Mouse (Mus musculus): ENCODE results near the gene Cd93. TPM values are rescaled to one million over a fixed set of nuclear protein-coding genes. Genes with fewer than 3 reads are reported as not detected.

Gene Cd93
- polyA plus RNA-seq, 1 experiment from 2014 or later, result 10.3 TPM

- no peak overlapping the region for H3K9ac ChIP-seq
- WGBS, result 58% methylated on average over 3 of the region's 3 CpGs
Observed at GRCm38 (mm10) chr2:148436285-148436684, 7.1 kb downstream of the Cd93 start.

DNA sequence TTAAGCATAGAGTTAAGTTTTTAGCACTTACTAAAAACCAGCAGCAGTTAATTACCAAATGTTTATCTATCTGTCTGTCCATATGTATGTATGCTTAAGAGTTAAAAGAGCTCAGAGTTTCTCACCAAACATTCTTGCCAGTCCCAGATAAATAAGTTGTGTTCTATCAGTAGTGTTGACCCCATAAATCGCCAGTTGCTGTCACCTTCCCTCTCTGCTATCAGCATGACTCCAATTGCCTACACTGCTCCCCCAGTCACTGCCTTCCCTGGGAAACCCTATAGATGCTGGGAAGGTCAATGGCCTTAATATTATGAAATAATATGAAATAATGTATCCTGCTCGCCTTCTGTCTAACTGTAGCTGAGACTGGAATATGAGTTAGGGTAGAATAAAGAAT, 11.0 kb downstream of the Cd93 start:
- H3K27ac ChIP-seq, result no peak overlapping the region
- 43% methylated on average over 2 of the region's 2 CpGs for WGBS
- no peak overlapping the region for H3K9ac ChIP-seq
- H3K4me1 ChIP-seq (replicated peaks), result no peaks in the 10 kb centered on the region
- H3K36me3 ChIP-seq, result no peaks in the 10 kb centered on the region
- H3K4me3 ChIP-seq (replicated peaks), result no peak overlapping the region
- H3K27me3 ChIP-seq (replicated peaks), result no peaks in the 10 kb centered on the region
- no peak for ATAC-seq
- H3K9me3 ChIP-seq, result no peaks in the 10 kb centered on the region
- H3K4me2 ChIP-seq (replicated peaks), result no peak overlapping the region

More at GRCm38 (mm10) chr2:148436285-148436684, 7.1 kb downstream of the Cd93 start:
- no peak for ATAC-seq
- H3K4me2 ChIP-seq (replicated peaks), result no peak overlapping the region
- H3K4me3 ChIP-seq (replicated peaks), result no peak overlapping the region
- H3K9me3 ChIP-seq, result no peaks in the 10 kb centered on the region
- no peaks in the 10 kb centered on the region for H3K27me3 ChIP-seq (replicated peaks)
- H3K4me1 ChIP-seq (replicated peaks), result no peaks in the 10 kb centered on the region
- no peaks in the 10 kb centered on the region for H3K36me3 ChIP-seq
- H3K27ac ChIP-seq, result no peak overlapping the region

- Histone ChIP-seq H3K27ac (no peak overlapping the region), H3K4me1 (replicated peaks) (no peaks in the 10 kb centered on the region), H3K36me3 (no peaks in the 10 kb centered on the region), H3K4me2 (replicated peaks) (no peak overlapping the region), H3K9ac (no peak overlapping the region), H3K4me3 (replicated peaks) (no peak overlapping the region), H3K27me3 (replicated peaks) (no peaks in the 10 kb centered on the region), H3K9me3 (no peaks in the 10 kb centered on the region)
- WGBS, result 54% methylated on average over 4 of the region's 4 CpGs
- ATAC-seq, result no peak
Observed at GRCm38 (mm10) chr2:148430941-148431340, 12.4 kb downstream of the Cd93 start.

DNA sequence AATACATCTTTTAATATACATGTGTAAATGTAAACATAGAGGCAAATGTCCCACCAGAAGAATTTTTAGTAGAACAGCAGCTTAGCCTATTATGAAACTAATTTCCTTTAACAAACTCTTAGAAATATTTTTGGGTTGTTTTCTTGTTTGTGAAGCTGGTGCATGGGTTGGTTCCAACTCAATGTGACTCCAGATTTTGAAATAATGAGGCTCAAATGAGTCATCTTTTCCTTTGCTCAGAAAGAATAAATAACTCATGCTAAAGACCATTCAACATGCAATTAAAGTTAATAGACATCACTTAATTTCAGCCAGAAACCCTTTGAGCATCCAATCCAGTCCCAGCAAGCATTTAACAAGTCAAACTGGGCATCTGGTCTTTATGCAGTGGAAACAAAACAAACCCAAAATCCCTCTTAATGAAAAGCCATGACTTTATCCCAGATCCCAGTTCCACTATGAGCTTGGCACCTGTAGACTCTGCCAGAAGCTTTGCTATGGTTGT, 14.3 kb downstream of the Cd93 start:
- H3K9ac ChIP-seq, result no peak overlapping the region
- no peaks in the 10 kb centered on the region for H3K27me3 ChIP-seq (replicated peaks)
- H3K9me3 ChIP-seq, result no peaks in the 10 kb centered on the region
- H3K4me3 ChIP-seq (replicated peaks), result no peak overlapping the region
- no peak for ATAC-seq
- H3K27ac ChIP-seq, result no peak overlapping the region
- H3K36me3 ChIP-seq, result no peaks in the 10 kb centered on the region
- H3K4me1 ChIP-seq (replicated peaks), result no peaks in the 10 kb centered on the region
- no peak overlapping the region for H3K4me2 ChIP-seq (replicated peaks)

- 75% methylated on average over 3 of the region's 3 CpGs for WGBS
- H3K27ac ChIP-seq, result no peak overlapping the region
- no peak overlapping the region for H3K4me3 ChIP-seq (replicated peaks)
- H3K9ac ChIP-seq, result no peak overlapping the region
- no peaks in the 10 kb centered on the region for H3K4me1 ChIP-seq (replicated peaks)
- H3K9me3 ChIP-seq, result no peaks in the 10 kb centered on the region
- H3K36me3 ChIP-seq, result no peaks in the 10 kb centered on the region
- no peak overlapping the region for H3K4me2 ChIP-seq (replicated peaks)
- H3K27me3 ChIP-seq (replicated peaks), result no peaks in the 10 kb centered on the region
- no peak for ATAC-seq
Observed at GRCm38 (mm10) chr2:148428523-148428922, 14.8 kb downstream of the Cd93 start.

DNA sequence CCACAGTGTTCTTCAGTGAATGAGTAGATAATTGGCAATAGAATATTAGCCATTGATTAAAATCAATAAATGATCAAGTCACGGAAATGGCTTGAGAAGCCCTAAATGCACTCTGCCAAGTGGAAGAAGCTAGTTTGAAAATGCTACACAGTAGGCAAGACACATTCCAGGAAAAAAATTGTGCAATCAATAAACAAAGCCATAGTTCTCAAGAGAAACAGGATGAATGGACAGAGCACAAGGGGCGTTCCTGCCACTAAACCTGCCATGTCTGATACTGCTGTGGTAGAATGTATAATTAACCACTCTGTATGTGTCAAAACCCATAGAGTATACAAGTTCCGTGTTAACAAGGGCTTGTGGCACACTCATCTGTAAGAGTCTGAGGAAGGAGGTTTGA, 15.8 kb downstream of the Cd93 start:
- Histone ChIP-seq H3K4me1 (replicated peaks) (no peaks in the 10 kb centered on the region), H3K4me2 (replicated peaks) (no peak overlapping the region), H3K27me3 (replicated peaks) (no peaks in the 10 kb centered on the region), H3K36me3 (no peaks in the 10 kb centered on the region), H3K27ac (no peak overlapping the region), H3K4me3 (replicated peaks) (no peak overlapping the region), H3K9ac (no peak overlapping the region), H3K9me3 (no peaks in the 10 kb centered on the region)
- no peak for ATAC-seq
- WGBS, result 72% methylated on average over 3 of the region's 3 CpGs

DNA sequence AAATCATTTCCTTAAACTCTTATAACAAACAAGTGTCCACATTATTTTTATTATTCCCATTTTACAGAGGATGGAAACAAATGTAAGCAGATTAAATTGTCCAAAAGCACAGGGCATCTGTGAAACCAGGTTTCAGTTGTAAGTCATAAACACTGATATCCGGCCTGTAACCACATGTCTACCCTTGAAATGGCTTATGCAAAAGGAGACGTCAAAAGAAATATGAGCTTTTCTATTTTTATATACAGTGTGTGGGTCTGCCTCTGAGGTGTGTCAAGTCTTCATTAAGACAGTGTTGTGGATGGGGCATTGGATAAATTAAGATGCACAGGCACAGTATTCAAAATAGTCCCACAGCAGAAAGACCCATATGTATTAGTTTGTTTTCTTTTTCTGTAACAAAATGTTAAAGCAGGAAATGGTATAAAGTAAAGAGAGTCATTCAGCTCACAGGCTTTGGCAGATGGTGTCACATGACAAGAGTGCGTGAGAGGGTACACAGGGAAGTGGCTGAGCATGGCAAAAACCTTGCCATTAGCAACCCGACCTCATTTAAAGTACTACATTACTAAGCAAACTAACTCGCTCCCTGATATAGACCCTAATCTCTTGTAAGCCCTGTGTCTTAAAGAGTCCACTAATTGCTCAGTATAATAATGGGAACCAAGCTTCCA, 17.5 kb downstream of the Cd93 start:
- WGBS, result 71% methylated on average over 5 of the region's 5 CpGs
- no peak overlapping the region for H3K27ac ChIP-seq
- ATAC-seq, result no peak
- no peak overlapping the region for H3K4me3 ChIP-seq (replicated peaks)
- H3K4me2 ChIP-seq (replicated peaks), result no peak overlapping the region
- no peaks in the 10 kb centered on the region for H3K9me3 ChIP-seq
- no peaks in the 10 kb centered on the region for H3K27me3 ChIP-seq (replicated peaks)
- no peak overlapping the region for H3K9ac ChIP-seq
- H3K36me3 ChIP-seq, result no peaks in the 10 kb centered on the region
- no peaks in the 10 kb centered on the region for H3K4me1 ChIP-seq (replicated peaks)

- H3K27me3 ChIP-seq (replicated peaks), result no peaks in the 10 kb centered on the region
- WGBS, result 53% methylated on average over 1 of the region's 1 CpGs
Observed at GRCm38 (mm10) chr2:148421706-148422105, 21.7 kb downstream of the Cd93 start.

GRCm38 (mm10) chr2:148421112-148421511, 22.3 kb downstream of the Cd93 start:
- Histone ChIP-seq H3K4me1 (replicated peaks) (no peaks in the 10 kb centered on the region), H3K4me2 (replicated peaks) (no peak overlapping the region), H3K36me3 (no peaks in the 10 kb centered on the region), H3K27me3 (replicated peaks) (no peaks in the 10 kb centered on the region), H3K9ac (no peak overlapping the region), H3K27ac (no peak overlapping the region), H3K9me3 (no peaks in the 10 kb centered on the region), H3K4me3 (replicated peaks) (no peak overlapping the region)
- no peak for ATAC-seq
- 38% methylated on average over 1 of the region's 1 CpGs for WGBS

More at GRCm38 (mm10) chr2:148421706-148422105, 21.7 kb downstream of the Cd93 start:
- Histone ChIP-seq H3K4me2 (replicated peaks) (no peak overlapping the region), H3K9me3 (no peaks in the 10 kb centered on the region), H3K27ac (no peak overlapping the region), H3K4me1 (replicated peaks) (no peaks in the 10 kb centered on the region), H3K4me3 (replicated peaks) (no peak overlapping the region), H3K36me3 (no peaks in the 10 kb centered on the region), H3K9ac (no peak overlapping the region)
- peak; percentile 78 for ATAC-seq

DNA sequence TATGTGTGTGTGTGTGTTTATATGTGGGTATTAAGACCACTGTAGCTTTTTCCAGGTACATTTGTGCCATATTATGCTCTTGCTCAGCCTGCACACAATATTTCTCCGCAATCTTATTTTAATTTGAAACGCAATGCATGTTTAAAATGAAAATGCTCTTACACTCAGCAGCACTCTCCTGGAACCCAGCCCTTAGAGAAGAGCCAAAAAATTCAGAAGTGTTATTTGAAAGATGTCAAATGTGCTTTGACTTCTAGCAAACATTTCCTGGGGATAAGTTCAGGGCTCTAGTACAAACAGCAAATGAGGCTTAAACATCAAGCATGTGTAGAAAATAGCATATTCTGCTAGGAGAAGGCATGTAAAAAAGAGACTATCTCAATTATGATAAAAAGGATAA, 23.6 kb downstream of the Cd93 start:
- no peak overlapping the region for H3K27ac ChIP-seq
- H3K4me2 ChIP-seq (replicated peaks), result no peak overlapping the region
- no peaks in the 10 kb centered on the region for H3K36me3 ChIP-seq
- no peak overlapping the region for H3K4me3 ChIP-seq (replicated peaks)
- no peaks in the 10 kb centered on the region for H3K4me1 ChIP-seq (replicated peaks)
- no peaks in the 10 kb centered on the region for H3K27me3 ChIP-seq (replicated peaks)
- H3K9ac ChIP-seq, result no peak overlapping the region
- H3K9me3 ChIP-seq, result no peaks in the 10 kb centered on the region
- ATAC-seq, result no peak
- 62% methylated on average over 2 of the region's 2 CpGs for WGBS

DNA sequence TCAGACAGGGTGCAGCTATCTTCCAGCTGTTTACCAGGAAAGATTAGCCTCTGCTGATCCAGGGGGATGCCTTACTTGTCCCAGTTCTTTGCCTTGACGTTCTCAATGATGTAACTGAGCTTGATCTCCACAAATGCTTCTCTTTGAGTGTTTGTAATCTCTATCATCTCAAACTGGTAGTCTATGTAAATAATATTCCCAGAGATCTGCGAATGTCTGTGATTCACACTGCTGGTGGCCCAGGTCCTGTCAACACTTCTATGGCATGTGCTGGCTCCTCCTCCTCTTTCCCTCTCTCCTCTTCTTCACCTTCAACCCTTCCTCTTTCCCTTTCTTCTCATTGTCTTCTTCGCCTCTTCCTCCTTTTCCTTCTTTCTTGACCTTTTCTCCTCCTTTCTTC, 24.2 kb downstream of the Cd93 start:
- Histone ChIP-seq H3K9ac (no peak overlapping the region), H3K27ac (no peak overlapping the region), H3K4me1 (replicated peaks) (no peaks in the 10 kb centered on the region), H3K36me3 (no peaks in the 10 kb centered on the region), H3K9me3 (no peaks in the 10 kb centered on the region), H3K27me3 (replicated peaks) (no peaks in the 10 kb centered on the region), H3K4me3 (replicated peaks) (no peak overlapping the region), H3K4me2 (replicated peaks) (no peak overlapping the region)
- ATAC-seq, result no peak
- WGBS, result 61% methylated on average over 3 of the region's 3 CpGs

GRCm38 (mm10) chr2:148409821-148410220, 33.5 kb downstream of the Cd93 start:
- H3K27ac ChIP-seq, result no peak overlapping the region
- no peak for ATAC-seq
- no peaks in the 10 kb centered on the region for H3K9me3 ChIP-seq
- no peak overlapping the region for H3K4me2 ChIP-seq (replicated peaks)
- H3K9ac ChIP-seq, result no peak overlapping the region
- 0 out of 2 replicates have a peak, but pooled peaks cover 13% of the 10 kb centered on the region for H3K4me1 ChIP-seq (replicated peaks)
- peaks cover 14% of the 10 kb centered on the region for H3K27me3 ChIP-seq (replicated peaks)
- 83% methylated on average over 1 of the region's 1 CpGs for WGBS
- H3K4me3 ChIP-seq (replicated peaks), result no peak overlapping the region
- no peaks in the 10 kb centered on the region for H3K36me3 ChIP-seq

GRCm38 (mm10) chr2:148409141-148409540, 34.2 kb downstream of the Cd93 start:
- 0 out of 2 replicates have a peak overlapping the region, but pooled peaks have one; percentile 84 for H3K4me2 ChIP-seq (replicated peaks)
- 0 out of 2 replicates have a peak, but pooled peaks cover 13% of the 10 kb centered on the region for H3K4me1 ChIP-seq (replicated peaks)
- H3K27ac ChIP-seq, result no peak overlapping the region
- WGBS, result 26% methylated on average over 9 of the region's 9 CpGs
- H3K36me3 ChIP-seq, result no peaks in the 10 kb centered on the region
- peak; percentile 76 for ATAC-seq
- H3K9me3 ChIP-seq, result no peaks in the 10 kb centered on the region
- H3K27me3 ChIP-seq (replicated peaks), result peaks cover 14% of the 10 kb centered on the region
- H3K4me3 ChIP-seq (replicated peaks), result no peak overlapping the region
- no peak overlapping the region for H3K9ac ChIP-seq
